Mouse (Mus musculus): ENCODE results near the gene Otulinl.
"Not testable (repeated sequence)": the region's sequence is repeated elsewhere in the genome, so short reads cannot be mapped to it uniquely, and the experiment has no call there.

DNA sequence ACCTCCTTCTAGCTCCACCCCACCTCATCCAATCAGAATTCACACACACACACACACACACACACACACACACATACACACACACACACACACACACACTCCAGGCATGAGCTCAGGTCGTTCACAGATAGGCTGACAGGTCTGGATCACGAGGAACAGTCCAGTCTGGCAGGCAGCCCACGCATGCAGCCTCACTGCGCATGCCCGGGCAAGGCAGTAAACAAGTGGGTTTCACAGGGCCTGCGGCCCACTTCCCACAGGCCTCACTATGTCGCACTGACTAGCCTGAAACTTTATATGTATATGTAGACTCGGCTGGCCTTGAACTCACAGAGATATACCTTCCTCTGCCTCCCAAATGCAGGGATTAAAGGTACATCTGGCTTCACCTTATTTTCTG is 38.9 kb upstream of the Otulinl start:
- TF ChIP-seq POLR2A (IDR thresholded peaks at IDR 0.05; ENCODE audit: low read depth, low read length); CTCF (IDR thresholded peaks at IDR 0.05; ENCODE audit: extremely low read depth, insufficient read length, insufficient replicate concordance, low read depth, low read length): not testable (repeated sequence)

Data from small intestine, adult 2 months (tissue).